15 mouse cellular contexts compared by ENCODE assay signal in the genomic region with DNA sequence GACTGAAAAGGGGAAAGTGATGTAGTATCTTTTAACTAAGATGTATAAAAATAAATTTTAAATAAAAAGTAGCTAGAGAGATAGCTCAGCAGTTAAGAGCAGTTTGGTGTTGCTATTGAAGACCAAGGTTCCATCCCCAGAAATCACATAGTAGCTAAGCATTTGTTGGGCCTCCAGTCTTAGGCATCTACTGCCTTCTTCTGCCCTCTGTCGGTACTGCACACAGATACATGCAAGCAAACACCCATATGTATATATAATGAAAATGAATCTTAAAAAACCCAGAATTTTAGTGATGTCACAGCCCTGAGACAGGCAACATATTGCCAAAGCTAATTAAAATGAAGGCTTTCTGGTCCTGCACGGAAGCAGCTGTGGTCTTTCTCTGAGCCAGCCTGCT. TPM values are rescaled to one million over a fixed set of nuclear protein-coding genes. Genes with fewer than 3 reads are reported as not detected.
DNase-seq lines count a peak whose midpoint lies in the region; ATAC-seq and TF ChIP-seq lines count a peak whose summit lies in the region.
"Had no signal": no experiment of that assay in that cellular context is flagged by ENCODE, and none has a peak within 500 bp of the region (broad histone marks: within the 10 kb centered on the region; RNA-seq: fewer than 3 reads in every experiment).

No protein-coding gene starts in this region.

- H3K27ac ChIP-seq in intestine, postnatal 0 days (ENCODE audit: low read depth, low read length) = no peak overlapping the region
- H3K27ac ChIP-seq in intestine, embryonic 15.5 days = no peak overlapping the region
- H3K27ac ChIP-seq in limb, embryonic 10.5 days = no peak overlapping the region
- H3K27ac ChIP-seq: forebrain, embryonic 10.5 days had no signal

- H3K4me2 ChIP-seq in intestine, postnatal 0 days (replicated peaks; ENCODE audit: low read depth) = no peak overlapping the region
- no peak overlapping the region for H3K4me2 ChIP-seq in intestine, embryonic 15.5 days (replicated peaks)

- H3K9me3 ChIP-seq in intestine, postnatal 0 days (ENCODE audit: control insufficient read depth) = no peaks in the 10 kb centered on the region
- no peaks in the 10 kb centered on the region for H3K9me3 ChIP-seq in intestine, embryonic 15.5 days
- H3K9me3 ChIP-seq in limb, embryonic 10.5 days (replicated peaks) = no peaks in the 10 kb centered on the region
- H3K9me3 ChIP-seq: forebrain, embryonic 10.5 days had no signal

- DNase-seq in thymus, postnatal 0 days (ENCODE audit: low spot score) = peak; percentile 19
- no peak for DNase-seq in thymus, postnatal 25 days
- peak; percentile 38 for DNase-seq in ZHBTc4 (ENCODE audit: low read depth, low spot score)
- peak; percentile 19 for DNase-seq in splenic B cell, adult 2 months (ENCODE audit: low read depth, low spot score)
- DNase-seq in limb, embryonic 10.5 days (ENCODE audit: low spot score) = no peak
- DNase-seq in cerebellum, adult 11-12 months = no peak
- DNase-seq: cerebellum, postnatal 36 days; heart, adult 11 months; kidney, postnatal 25 days; lung, adult 2 months had no signal

- H3K36me3 ChIP-seq in intestine, postnatal 0 days (ENCODE audit: control insufficient read depth, insufficient read depth) = no peaks in the 10 kb centered on the region
- no peaks in the 10 kb centered on the region for H3K36me3 ChIP-seq in intestine, embryonic 15.5 days
- H3K36me3 ChIP-seq in splenic B cell, adult 2 months (ENCODE audit: control insufficient read depth, insufficient read depth, low read length, poor library complexity, severe bottlenecking) = no peaks in the 10 kb centered on the region
- H3K36me3 ChIP-seq in limb, embryonic 10.5 days = no peaks in the 10 kb centered on the region
- H3K36me3 ChIP-seq: forebrain, embryonic 10.5 days had no signal

- H3K4me1 ChIP-seq in intestine, postnatal 0 days (replicated peaks; ENCODE audit: control insufficient read depth, insufficient read depth, low read length) = no peaks in the 10 kb centered on the region
- H3K4me1 ChIP-seq in intestine, embryonic 15.5 days (replicated peaks) = 0 out of 2 replicates have a peak, but pooled peaks cover 2% of the 10 kb centered on the region
- H3K4me1 ChIP-seq in limb, embryonic 10.5 days = peaks cover 9% of the 10 kb centered on the region

- TF ChIP-seq CTCF in intestine, postnatal 0 days (IDR thresholded peaks at IDR 0.05; ENCODE audit: low read depth) = peak; percentile 58

- 50% methylated on average over 2 of the region's 2 CpGs for WGBS in intestine, postnatal 0 days
- WGBS in intestine, embryonic 15.5 days = 41% methylated on average over 2 of the region's 2 CpGs
- WGBS in limb, embryonic 10.5 days = 49% methylated on average over 2 of the region's 2 CpGs

- H3K9ac ChIP-seq in intestine, postnatal 0 days (ENCODE audit: low read depth, low read length) = no peak overlapping the region
- no peak overlapping the region for H3K9ac ChIP-seq in intestine, embryonic 15.5 days

- no peak for ATAC-seq in intestine, postnatal 0 days
- ATAC-seq in intestine, embryonic 15.5 days = no peak

- H3K27me3 ChIP-seq in intestine, postnatal 0 days (replicated peaks; ENCODE audit: control insufficient read depth, insufficient read depth, low read length) = no peaks in the 10 kb centered on the region
- no peaks in the 10 kb centered on the region for H3K27me3 ChIP-seq in intestine, embryonic 15.5 days (replicated peaks)
- H3K27me3 ChIP-seq in splenic B cell, adult 2 months (ENCODE audit: control insufficient read depth, insufficient read depth, low read length, poor library complexity, severe bottlenecking) = no peaks in the 10 kb centered on the region
- no peaks in the 10 kb centered on the region for H3K27me3 ChIP-seq in limb, embryonic 10.5 days (ENCODE audit: low read depth, poor library complexity, severe bottlenecking)

- H3K4me3 ChIP-seq in intestine, postnatal 0 days (ENCODE audit: low read depth, low read length) = no peak overlapping the region
- H3K4me3 ChIP-seq in intestine, embryonic 15.5 days (replicated peaks) = no peak overlapping the region
- H3K4me3 ChIP-seq in limb, embryonic 10.5 days = no peak overlapping the region
- H3K4me3 ChIP-seq: forebrain, embryonic 10.5 days had no signal

RNA-seq across cellular contexts. Expression of a gene that starts 15.9 kb away (rescaled TPM):
- polyA plus RNA-seq in intestine, postnatal 0 days (2015; fragmentation: Nextera tagmentation; extraction: Ambion mirVana) = not detected in 2 replicates
- polyA plus RNA-seq in intestine, embryonic 15.5 days (2015; fragmentation: Nextera tagmentation; extraction: Ambion mirVana) = not detected in 2 replicates
- 0.05 TPM in 1 of 2 replicates, not detected in the other for polyA plus RNA-seq in thymus, postnatal 0 days (2015; fragmentation: Nextera tagmentation; extraction: Ambion mirVana)
- not detected in 2 replicates for polyA plus RNA-seq in limb, embryonic 10.5 days (2016; fragmentation: Nextera tagmentation; extraction: Ambion mirVana)
- polyA plus RNA-seq: forebrain, embryonic 10.5 days; hindbrain, embryonic 11.5 days; lung, adult 2 months; stomach, embryonic 14.5 days had no signal

Comparison
In these comparisons a context has a peak if more than half of its experiments do, and no peak if none do; other contexts are left out.
1. DNase-seq: peak in thymus, postnatal 0 days (single experiment), ZHBTc4 (single experiment) and splenic B cell, adult 2 months (single experiment); none in thymus, postnatal 25 days (single experiment), limb, embryonic 10.5 days (single experiment) and cerebellum, adult 11-12 months (single experiment).